Mouse (Mus musculus): ENCODE results near the gene Pkp1.

The Pkp1 gene

GRCm38 (mm10) chr1:135857137-135857775 lies 61.8 kb downstream of the Pkp1 start:
- no peak for DNase-seq (ENCODE audit: low spot score)

- DNase-seq (ENCODE audit: low spot score) = no peak
Observed at GRCm38 (mm10) chr1:135856070-135856469, 62.9 kb downstream of the Pkp1 start.

GRCm38 (mm10) chr1:135855344-135855687 lies 63.7 kb downstream of the Pkp1 start:
- DNase-seq (ENCODE audit: low spot score) = no peak

- DNase-seq (ENCODE audit: low spot score) = no peak
Observed at GRCm38 (mm10) chr1:135854591-135855343, 64.2 kb downstream of the Pkp1 start.

- DNase-seq (ENCODE audit: low spot score) = no peak
Observed at GRCm38 (mm10) chr1:135853200-135853599, 65.8 kb downstream of the Pkp1 start.

- DNase-seq (ENCODE audit: low spot score) = no peak
Observed at GRCm38 (mm10) chr1:135852044-135852756, 66.8 kb downstream of the Pkp1 start.

GRCm38 (mm10) chr1:135850722-135851512 lies 68.1 kb downstream of the Pkp1 start:
- DNase-seq (ENCODE audit: low spot score) = peak; percentile 58

- no peak for DNase-seq (ENCODE audit: low spot score)
Observed at GRCm38 (mm10) chr1:135847611-135848351, 71.2 kb downstream of the Pkp1 start.

- peak; percentile 83 for DNase-seq (ENCODE audit: low spot score)
Observed at GRCm38 (mm10) chr1:135847139-135847562, 71.9 kb downstream of the Pkp1 start.

GRCm38 (mm10) chr1:135846632-135847031 lies 72.4 kb downstream of the Pkp1 start:
- DNase-seq (ENCODE audit: low spot score) = no peak

GRCm38 (mm10) chr1:135844481-135844880 lies 74.5 kb downstream of the Pkp1 start:
- no peak for DNase-seq (ENCODE audit: low spot score)

GRCm38 (mm10) chr1:135843519-135844262 lies 75.3 kb downstream of the Pkp1 start:
- no peak for DNase-seq (ENCODE audit: low spot score)

- no peak for DNase-seq (ENCODE audit: low spot score)
Observed at GRCm38 (mm10) chr1:135840675-135841395, 78.2 kb downstream of the Pkp1 start.

- no peak for DNase-seq (ENCODE audit: low spot score)
Observed at GRCm38 (mm10) chr1:135839065-135839464, 79.9 kb downstream of the Pkp1 start.

GRCm38 (mm10) chr1:135838626-135839025 lies 80.4 kb downstream of the Pkp1 start:
- peak; percentile 70 for DNase-seq (ENCODE audit: low spot score)

GRCm38 (mm10) chr1:135835716-135836483 lies 83.1 kb downstream of the Pkp1 start, which contains the start of gene Tnnt2:
TSS of gene Tnnt2 (plus strand) at chr1:135836354.
- no peak for DNase-seq (ENCODE audit: low spot score)

GRCm38 (mm10) chr1:135834983-135835382 lies 84.0 kb downstream of the Pkp1 start:
- no peak for DNase-seq (ENCODE audit: low spot score)

GRCm38 (mm10) chr1:135834206-135834859 lies 84.7 kb downstream of the Pkp1 start:
- peak; percentile 29 for DNase-seq (ENCODE audit: low spot score)

GRCm38 (mm10) chr1:135828918-135829317 lies 90.1 kb downstream of the Pkp1 start:
- peak; percentile 80 for DNase-seq (ENCODE audit: low spot score)
